Mouse (Mus musculus): ENCODE measurements around the gene Atp13a1. TPM values are rescaled to one million over a fixed set of nuclear protein-coding genes. Genes with fewer than 3 reads are reported as not detected.

The Atp13a1 gene
- polyA plus RNA-seq, 1 experiment from 2014 or later, result 45.6 TPM

GRCm38 (mm10) chr8:69821971-69822385, 31.0 kb downstream of the Atp13a1 start:
- ATAC-seq (ENCODE audit: insufficient read depth, low FRiP score), result peak; percentile 61
- no peaks in the 10 kb centered on the region for H3K27me3 ChIP-seq (ENCODE audit: control insufficient read depth, insufficient read depth, low read length)
- WGBS, result 3% methylated on average over 16 of the region's 22 CpGs
- H3K9ac ChIP-seq (ENCODE audit: low read length), result peak overlapping the region; percentile 74
- peaks cover 10% of the 10 kb centered on the region; the same call in 1 of the 2 replicates for H3K4me1 ChIP-seq (ENCODE audit: control insufficient read depth, insufficient read depth, low read length)
- H3K36me3 ChIP-seq (ENCODE audit: control insufficient read depth, insufficient read depth, low read length), result no peaks in the 10 kb centered on the region
- peak overlapping the region; percentile 66 for H3K4me3 ChIP-seq (replicated peaks; ENCODE audit: low read length)
- H3K9me3 ChIP-seq (replicated peaks; ENCODE audit: control insufficient read depth, low read length), result no peaks in the 10 kb centered on the region
- no peak overlapping the region for H3K27ac ChIP-seq (ENCODE audit: low read length)
- H3K4me2 ChIP-seq (ENCODE audit: low read depth, low read length), result peak overlapping the region; percentile 86

DNA sequence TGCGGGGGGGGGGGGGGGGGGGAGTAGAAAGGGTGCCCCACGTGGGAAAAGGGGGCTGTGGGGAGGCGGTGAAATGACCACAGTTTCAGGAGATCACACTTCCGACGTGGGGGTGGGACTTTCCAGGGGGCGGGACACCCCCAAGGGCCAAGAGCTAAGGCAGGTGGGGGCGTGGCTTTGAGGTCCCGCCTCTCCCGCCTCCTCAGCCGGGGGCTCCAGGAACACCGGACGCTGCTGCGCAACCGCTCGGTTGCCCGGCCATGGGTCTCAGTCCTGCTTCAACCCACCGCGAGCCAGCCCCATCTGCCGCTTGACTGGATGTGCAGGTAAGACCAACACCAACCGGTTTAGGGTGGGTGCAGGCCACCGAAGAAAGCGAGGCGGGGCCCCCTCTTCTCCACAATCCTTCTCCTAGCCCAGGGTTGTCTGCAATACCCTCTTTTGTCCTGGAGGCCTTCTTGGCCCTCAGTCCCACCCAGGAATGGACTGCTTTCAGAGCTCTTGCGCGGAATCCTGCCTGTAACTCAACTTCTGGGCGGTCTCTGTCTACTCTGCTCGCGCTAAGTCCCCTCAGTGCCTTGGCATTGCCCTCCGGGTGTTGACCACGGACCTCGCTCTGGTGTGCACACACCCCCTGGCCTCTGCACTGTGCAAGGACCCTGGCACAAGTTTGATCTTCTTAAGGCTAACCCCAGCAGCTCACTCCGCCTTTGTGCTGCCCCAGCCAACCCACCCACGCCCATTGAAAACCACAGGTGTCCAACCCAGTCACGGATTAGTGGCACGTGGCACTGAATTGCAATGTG, 31.6 kb downstream of the Atp13a1 start, which contains the start of gene Lpar2:
TSS of gene Lpar2 (plus strand) at position 44 of the 806 bp plus-strand sequence.
- Histone ChIP-seq H3K9me3 (replicated peaks; ENCODE audit: control insufficient read depth, low read length) (no peaks in the 10 kb centered on the region), H3K4me2 (ENCODE audit: low read depth, low read length) (peak within 1 kb of the TSS; percentile 86), H3K27ac (ENCODE audit: low read length) (peak within 1 kb of the TSS; percentile 51; the same call in 1 of the 2 replicates), H3K9ac (ENCODE audit: low read length) (peak within 1 kb of the TSS; percentile 74), H3K36me3 (ENCODE audit: control insufficient read depth, insufficient read depth, low read length) (no peaks in the 10 kb centered on the region), H3K4me1 (ENCODE audit: control insufficient read depth, insufficient read depth, low read length) (peaks cover 10% of the 10 kb centered on the region; the same call in 1 of the 2 replicates), H3K27me3 (ENCODE audit: control insufficient read depth, insufficient read depth, low read length) (no peaks in the 10 kb centered on the region), H3K4me3 (replicated peaks; ENCODE audit: low read length) (peak within 1 kb of the TSS; percentile 66)
- WGBS, result 2% methylated on average over 31 of the region's 35 CpGs
- peak; percentile 81; the same call in 1 of the 2 replicates for ATAC-seq (ENCODE audit: insufficient read depth, low FRiP score)

- 92% methylated on average over 12 of the region's 12 CpGs for WGBS
Observed at GRCm38 (mm10) chr8:69826371-69826770, 35.4 kb downstream of the Atp13a1 start.

DNA sequence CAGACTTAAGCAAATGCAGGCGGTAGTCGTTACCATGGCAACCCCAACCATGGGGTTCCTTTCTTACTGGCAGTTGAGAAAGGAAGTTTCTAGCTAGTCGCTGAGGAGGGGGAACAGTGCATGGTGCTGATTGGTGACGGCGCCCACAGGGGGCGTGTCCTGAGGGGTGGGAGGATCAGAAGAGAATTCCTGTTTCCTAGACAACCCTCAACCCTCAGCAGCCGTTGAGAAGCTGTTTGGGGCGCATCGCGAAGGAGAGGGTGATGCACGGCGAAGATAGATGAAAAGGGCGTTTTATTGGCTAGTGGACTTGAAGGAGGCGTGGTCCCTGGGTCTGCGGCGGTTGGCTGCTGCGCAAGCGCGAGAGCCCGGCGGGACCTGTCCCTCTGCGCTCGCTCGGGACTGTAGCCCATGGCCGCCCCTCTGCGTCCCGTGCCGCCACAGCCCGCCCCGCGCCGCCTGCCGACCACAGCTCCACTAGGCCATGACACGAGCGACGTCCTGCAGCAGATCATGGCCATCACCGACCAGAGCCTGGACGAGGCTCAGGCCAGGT, 41.4 kb downstream of the Atp13a1 start, which contains the start of gene Pbx4:
TSS of gene Pbx4 (plus strand) at position 194 of the 556 bp plus-strand sequence.
- H3K36me3 ChIP-seq (ENCODE audit: control insufficient read depth, insufficient read depth, low read length), result no peaks in the 10 kb centered on the region
- H3K27me3 ChIP-seq (ENCODE audit: control insufficient read depth, insufficient read depth, low read length), result 0 out of 2 replicates have a peak, but pooled peaks cover 2% of the 10 kb centered on the region
- no peak within 1 kb of the TSS for H3K27ac ChIP-seq (ENCODE audit: low read length)
- peaks cover 5% of the 10 kb centered on the region; the same call in 1 of the 2 replicates for H3K4me1 ChIP-seq (ENCODE audit: control insufficient read depth, insufficient read depth, low read length)
- under 1% methylated on average over 37 of the region's 38 CpGs for WGBS
- peak within 1 kb of the TSS; percentile 64 for H3K4me3 ChIP-seq (replicated peaks; ENCODE audit: low read length)
- H3K4me2 ChIP-seq (ENCODE audit: low read depth, low read length), result peak within 1 kb of the TSS; percentile 97
- no peaks in the 10 kb centered on the region for H3K9me3 ChIP-seq (replicated peaks; ENCODE audit: control insufficient read depth, low read length)
- ATAC-seq (ENCODE audit: insufficient read depth, low FRiP score), result peak; percentile 94
- H3K9ac ChIP-seq (ENCODE audit: low read length), result peak within 1 kb of the TSS; percentile 76

More at GRCm38 (mm10) chr8:69826371-69826770, 35.4 kb downstream of the Atp13a1 start:
- H3K4me3 ChIP-seq (replicated peaks; ENCODE audit: low read length), result no peak overlapping the region
- H3K27ac ChIP-seq (ENCODE audit: low read length), result no peak overlapping the region
- H3K9ac ChIP-seq (ENCODE audit: low read length), result no peak overlapping the region
- H3K4me2 ChIP-seq (ENCODE audit: low read depth, low read length), result no peak overlapping the region
- no peaks in the 10 kb centered on the region for H3K27me3 ChIP-seq (ENCODE audit: control insufficient read depth, insufficient read depth, low read length)
- ATAC-seq (ENCODE audit: insufficient read depth, low FRiP score), result no peak
- peaks cover 10% of the 10 kb centered on the region; the same call in 1 of the 2 replicates for H3K4me1 ChIP-seq (ENCODE audit: control insufficient read depth, insufficient read depth, low read length)
- no peaks in the 10 kb centered on the region for H3K9me3 ChIP-seq (replicated peaks; ENCODE audit: control insufficient read depth, low read length)
- H3K36me3 ChIP-seq (ENCODE audit: control insufficient read depth, insufficient read depth, low read length), result no peaks in the 10 kb centered on the region

GRCm38 (mm10) chr8:69837057-69837682, 46.2 kb downstream of the Atp13a1 start:
- Histone ChIP-seq H3K36me3 (ENCODE audit: control insufficient read depth, insufficient read depth, low read length) (no peaks in the 10 kb centered on the region), H3K27me3 (ENCODE audit: control insufficient read depth, insufficient read depth, low read length) (0 out of 2 replicates have a peak, but pooled peaks cover 2% of the 10 kb centered on the region), H3K4me2 (ENCODE audit: low read depth, low read length) (no peak overlapping the region), H3K4me1 (ENCODE audit: control insufficient read depth, insufficient read depth, low read length) (peaks cover 5% of the 10 kb centered on the region; the same call in 1 of the 2 replicates), H3K9ac (ENCODE audit: low read length) (no peak overlapping the region), H3K4me3 (replicated peaks; ENCODE audit: low read length) (no peak overlapping the region), H3K9me3 (replicated peaks; ENCODE audit: control insufficient read depth, low read length) (no peaks in the 10 kb centered on the region), H3K27ac (ENCODE audit: low read length) (no peak overlapping the region)
- WGBS, result 54% methylated on average over 8 of the region's 8 CpGs
- ATAC-seq (ENCODE audit: insufficient read depth, low FRiP score), result no peak

- ATAC-seq (ENCODE audit: insufficient read depth, low FRiP score), result no peak
- WGBS, result 61% methylated on average over 3 of the region's 3 CpGs
- no peaks in the 10 kb centered on the region for H3K4me1 ChIP-seq (ENCODE audit: control insufficient read depth, insufficient read depth, low read length)
- H3K4me2 ChIP-seq (ENCODE audit: low read depth, low read length), result no peak overlapping the region
- no peak overlapping the region for H3K9ac ChIP-seq (ENCODE audit: low read length)
- H3K36me3 ChIP-seq (ENCODE audit: control insufficient read depth, insufficient read depth, low read length), result no peaks in the 10 kb centered on the region
- no peak overlapping the region for H3K27ac ChIP-seq (ENCODE audit: low read length)
- H3K9me3 ChIP-seq (replicated peaks; ENCODE audit: control insufficient read depth, low read length), result no peaks in the 10 kb centered on the region
- no peak overlapping the region for H3K4me3 ChIP-seq (replicated peaks; ENCODE audit: low read length)
- no peaks in the 10 kb centered on the region for H3K27me3 ChIP-seq (ENCODE audit: control insufficient read depth, insufficient read depth, low read length)
Observed at GRCm38 (mm10) chr8:69847167-69848065, 56.5 kb downstream of the Atp13a1 start.

DNA sequence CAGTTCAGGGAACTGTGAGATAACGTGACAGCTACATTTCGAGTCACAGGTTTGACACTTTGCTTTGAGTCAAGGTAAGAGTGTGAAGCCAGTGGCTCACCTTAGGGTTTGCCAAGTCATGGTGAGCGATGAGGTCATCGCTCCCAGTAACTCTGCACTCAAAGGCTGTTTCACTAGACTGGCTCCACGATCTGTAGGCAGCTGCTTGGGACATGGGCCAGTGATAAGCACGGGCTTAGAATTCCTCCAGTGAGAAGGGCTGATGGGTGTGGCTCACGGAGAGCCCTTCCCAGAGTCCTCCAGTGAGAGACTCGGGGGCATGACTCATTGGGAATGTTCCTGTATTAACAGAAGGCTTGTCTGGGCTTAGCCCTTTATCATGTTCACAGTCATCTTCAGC, 58.0 kb downstream of the Atp13a1 start:
- Histone ChIP-seq H3K27me3 (ENCODE audit: control insufficient read depth, insufficient read depth, low read length) (no peaks in the 10 kb centered on the region), H3K27ac (ENCODE audit: low read length) (peak overlapping the region; percentile 44)
- 58% methylated on average over 8 of the region's 8 CpGs for WGBS

DNA sequence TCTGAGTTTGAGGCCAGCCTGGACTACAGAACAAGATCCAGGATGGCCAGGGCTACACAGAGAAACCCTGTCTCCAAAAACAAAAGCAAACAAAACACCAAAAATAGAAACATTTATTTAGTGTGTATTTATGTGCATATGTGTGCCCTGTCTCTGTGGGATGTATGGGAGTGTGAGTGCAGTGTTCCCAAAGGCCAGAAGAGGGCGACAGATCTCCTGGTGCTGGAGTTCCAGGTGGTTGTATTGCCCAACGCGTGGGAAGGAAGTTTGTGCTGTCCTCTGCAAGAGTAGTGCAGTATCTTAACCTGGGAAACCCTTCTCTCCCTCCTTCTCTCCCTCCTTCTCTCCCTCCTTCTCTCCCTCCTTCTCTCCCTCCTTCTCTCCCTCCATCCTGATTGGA, 58.9 kb downstream of the Atp13a1 start:
- Histone ChIP-seq H3K36me3 (ENCODE audit: control insufficient read depth, insufficient read depth, low read length) (no peaks in the 10 kb centered on the region), H3K27ac (ENCODE audit: low read length) (no peak overlapping the region), H3K9ac (ENCODE audit: low read length) (no peak overlapping the region), H3K9me3 (replicated peaks; ENCODE audit: control insufficient read depth, low read length) (no peaks in the 10 kb centered on the region), H3K4me1 (ENCODE audit: control insufficient read depth, insufficient read depth, low read length) (no peaks in the 10 kb centered on the region), H3K4me2 (ENCODE audit: low read depth, low read length) (no peak overlapping the region), H3K27me3 (ENCODE audit: control insufficient read depth, insufficient read depth, low read length) (no peaks in the 10 kb centered on the region), H3K4me3 (replicated peaks; ENCODE audit: low read length) (no peak overlapping the region)
- 46% methylated on average over 3 of the region's 3 CpGs for WGBS
- no peak for ATAC-seq (ENCODE audit: insufficient read depth, low FRiP score)

More for the DNA sequence above, 58.0 kb downstream of the Atp13a1 start:
- Histone ChIP-seq H3K36me3 (ENCODE audit: control insufficient read depth, insufficient read depth, low read length) (no peaks in the 10 kb centered on the region), H3K9ac (ENCODE audit: low read length) (no peak overlapping the region), H3K4me1 (ENCODE audit: control insufficient read depth, insufficient read depth, low read length) (no peaks in the 10 kb centered on the region), H3K9me3 (replicated peaks; ENCODE audit: control insufficient read depth, low read length) (no peaks in the 10 kb centered on the region), H3K4me3 (replicated peaks; ENCODE audit: low read length) (no peak overlapping the region), H3K4me2 (ENCODE audit: low read depth, low read length) (no peak overlapping the region)
- peak; percentile 87 for ATAC-seq (ENCODE audit: insufficient read depth, low FRiP score)

All from stomach, embryonic 16.5 days (tissue).